Mouse (Mus musculus) lung, adult 2 months (tissue): ENCODE measurements at regions not wholly inside any gene's neighbourhood (a gene's known extent, or its start where the extent isn't known, plus 50 kb on each side); places are given as distances from the start of the nearest gene placed in this dataset.

Experiments used
- CTCF ChIP-seq: fragments of 200-500 bp; IDR thresholded peaks from 2 replicates; pipeline ENCODE4 v1.5.1; 2011; ENCODE audit warnings: mild to moderate bottlenecking, low read length, control low read depth; ENCODE audit not compliant: insufficient read depth
- POLR2A ChIP-seq: fragments of 200-500 bp; IDR thresholded peaks from 2 replicates; pipeline ENCODE4 v1.6.1; 2011; ENCODE audit warnings: low read depth, mild to moderate bottlenecking, control low read depth, low read length, borderline replicate concordance; ENCODE audit errors: extremely low read depth

GRCm38 (mm10) chr14:76800181-76800580 lies 236.4 kb upstream of the Ccdc122 start:
- no peak for TF ChIP-seq CTCF
- TF ChIP-seq POLR2A: no peak
